Mouse (Mus musculus) 3134 (cell line): ENCODE results near the gene Gpr162.
A peak's percentile ranks its signal among the peaks of the same experiment; 100 is the strongest.

Experiments used
- DNase-seq: peaks from one replicate; pipeline ENCODE4 v3.0.0-alpha.2; 2011; ENCODE audit warnings: low spot score; ENCODE audit not compliant: insufficient read length; ENCODE audit errors: extremely low read depth

Gene Gpr162

DNA sequence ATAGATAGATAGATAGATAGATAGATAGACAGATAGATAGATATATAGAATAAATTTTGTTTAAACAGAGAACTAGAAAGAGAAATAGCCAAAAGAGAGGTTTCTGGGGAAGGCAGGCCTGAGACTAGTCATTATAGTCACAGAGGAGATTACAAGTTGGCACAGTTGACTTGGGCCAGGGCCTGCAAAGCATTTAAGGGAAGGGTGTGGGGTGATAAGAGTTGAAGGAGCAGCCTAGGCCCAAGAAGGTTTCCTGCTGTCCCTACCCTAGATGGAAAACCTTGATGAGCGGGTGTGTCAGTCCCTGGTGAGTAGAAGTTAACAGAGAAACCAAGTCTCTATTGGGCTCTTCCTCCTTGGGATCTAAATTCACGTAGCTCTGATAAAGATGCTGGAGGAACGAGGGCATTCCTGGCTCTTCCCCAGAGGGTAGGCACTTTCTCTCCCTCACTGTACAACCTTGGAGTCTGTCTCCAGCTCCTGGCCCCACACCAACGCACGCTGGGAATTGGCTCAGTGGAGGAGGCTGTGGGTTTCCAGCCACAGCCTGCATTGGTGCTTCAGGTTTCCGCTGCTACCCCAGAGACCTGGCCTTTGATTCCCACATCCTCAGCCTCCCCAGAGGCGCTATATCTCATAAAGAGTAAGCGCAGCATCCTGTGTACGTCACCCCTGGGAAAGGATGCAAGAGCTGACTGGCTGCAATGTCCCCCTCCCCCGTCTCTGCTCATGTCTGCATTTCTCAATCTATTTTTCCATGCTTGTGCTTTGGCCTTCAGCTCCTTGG is 21.1 kb upstream of the Gpr162 start:
- no peak for DNase-seq

DNA sequence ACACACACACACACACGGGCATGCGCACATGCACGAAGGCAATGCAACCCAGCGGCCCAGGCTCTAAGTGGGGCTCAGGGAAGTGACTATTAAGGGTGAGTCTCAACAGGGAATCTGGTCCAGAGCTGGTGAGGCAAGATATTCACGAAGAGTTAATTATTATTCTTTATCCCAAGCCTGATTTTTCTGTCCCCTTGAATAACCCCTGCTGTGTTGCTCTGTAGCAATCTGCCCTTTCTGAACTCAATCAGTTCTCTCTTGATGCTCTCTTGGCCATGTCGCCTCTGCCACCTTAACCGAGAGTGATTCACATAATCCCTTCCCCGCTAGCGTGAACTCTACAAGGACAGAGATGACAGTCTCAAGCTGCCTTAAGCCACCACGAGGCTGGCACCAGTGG is 19.6 kb upstream of the Gpr162 start:
- DNase-seq: no peak

DNA sequence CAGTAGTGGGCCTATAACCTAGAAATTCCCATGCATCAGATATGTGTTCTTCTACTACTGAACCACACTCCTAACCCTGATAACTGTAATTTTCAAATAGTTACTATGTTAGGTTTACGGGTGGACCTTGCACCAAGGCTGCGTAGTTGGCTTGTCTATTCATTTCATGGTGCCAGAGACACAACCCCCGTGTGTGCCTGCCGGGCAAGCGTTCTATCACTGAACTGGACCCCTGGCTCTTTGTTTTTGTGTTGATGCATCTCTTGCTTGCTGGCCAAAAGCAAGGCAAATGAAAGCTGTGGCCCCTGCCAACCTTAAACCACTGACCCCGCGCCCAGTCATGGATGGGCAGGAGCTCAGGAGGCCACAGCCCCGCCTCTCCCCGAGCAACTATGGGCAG is 18.0 kb upstream of the Gpr162 start:
- no peak for DNase-seq

DNA sequence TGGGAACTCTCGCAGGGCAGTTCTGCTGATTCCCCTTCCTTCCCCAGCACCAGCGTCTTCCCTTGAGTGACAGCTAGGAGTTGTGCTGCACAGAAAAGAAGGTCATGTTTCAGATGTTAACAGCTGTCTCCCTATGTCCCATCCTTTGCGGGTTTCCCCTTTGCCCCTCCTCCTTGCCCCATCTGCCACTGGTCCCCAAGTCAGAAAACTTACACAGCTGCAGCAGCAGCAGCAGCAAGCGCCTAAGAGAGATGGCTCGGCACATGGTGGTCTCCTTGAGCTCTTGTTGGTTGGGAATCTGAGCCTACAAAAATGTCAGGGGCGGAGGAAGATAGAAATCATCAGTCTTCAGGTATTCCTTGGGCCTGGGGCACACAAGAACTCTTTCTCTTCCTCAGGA is 15.6 kb upstream of the Gpr162 start:
- DNase-seq: no peak

DNA sequence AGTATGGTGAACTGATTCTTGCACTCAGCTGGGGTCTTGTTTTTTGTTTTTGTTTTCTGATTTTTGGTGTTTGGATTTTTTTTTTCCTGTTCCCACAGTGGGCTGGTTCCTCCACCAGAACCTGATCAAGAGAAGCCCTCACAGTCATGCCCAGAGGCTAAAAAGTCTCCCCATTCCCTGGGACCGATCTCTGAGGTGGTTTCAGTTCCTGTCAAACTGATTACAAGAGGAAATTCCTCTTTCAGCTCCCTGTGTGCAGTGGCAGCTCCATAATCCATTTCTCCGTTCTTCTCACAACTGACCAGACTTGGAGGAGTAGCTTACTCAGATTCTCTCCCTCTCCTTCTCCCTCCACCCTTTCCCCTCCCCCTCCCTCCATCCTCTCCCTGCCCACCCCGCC is 10.6 kb upstream of the Gpr162 start:
- no peak for DNase-seq

DNA sequence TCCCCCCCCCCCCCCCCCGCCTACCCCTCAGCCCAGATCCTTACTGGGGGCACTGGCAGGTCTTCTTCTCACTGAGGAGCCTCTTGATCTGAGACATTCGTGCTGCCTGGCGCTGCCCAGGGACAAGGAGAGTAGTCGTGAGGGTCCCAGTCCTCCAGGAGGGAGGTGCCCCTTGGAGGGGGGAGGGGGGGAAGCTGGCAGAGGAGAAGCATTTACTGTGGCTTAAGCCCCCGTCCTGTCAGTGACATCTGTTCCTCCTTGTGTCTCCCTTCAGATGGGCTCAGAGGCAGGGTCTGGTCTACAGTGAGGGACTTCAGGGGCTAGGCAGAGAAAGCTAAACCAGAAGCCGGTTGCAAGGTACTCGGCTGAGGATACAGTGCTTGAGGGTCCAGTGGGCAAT is 2.8 kb upstream of the Gpr162 start:
- DNase-seq: no peak

DNA sequence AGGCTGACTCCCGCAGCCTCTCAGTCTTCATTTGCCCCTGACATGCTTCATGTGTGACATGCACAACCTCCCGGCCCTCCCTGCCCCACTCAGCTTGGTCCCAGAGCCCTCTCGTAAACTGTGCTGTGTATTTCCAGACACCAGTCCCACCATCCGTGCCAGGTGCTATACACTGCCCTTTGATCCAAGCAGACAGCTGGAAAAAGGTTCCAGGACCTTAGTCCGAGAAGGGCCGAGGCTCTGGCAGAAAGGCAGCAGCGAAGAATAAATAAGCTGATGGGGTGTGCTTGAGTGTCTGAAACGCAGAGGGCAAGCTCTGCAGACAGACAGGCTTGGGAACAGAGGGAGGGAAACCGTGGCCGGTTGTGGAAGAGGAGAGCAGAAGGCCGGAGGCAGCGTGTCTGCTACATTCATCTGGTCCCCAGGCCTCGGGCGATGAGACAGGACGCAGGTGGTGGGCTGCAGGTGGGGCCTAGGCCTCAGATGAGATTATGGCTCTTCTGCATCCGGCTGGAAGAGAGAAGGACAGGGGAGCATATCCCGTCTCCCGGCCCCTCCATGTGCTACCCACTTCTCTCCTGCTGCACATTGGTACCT is 2.1 kb upstream of the Gpr162 start:
- DNase-seq: no peak

DNA sequence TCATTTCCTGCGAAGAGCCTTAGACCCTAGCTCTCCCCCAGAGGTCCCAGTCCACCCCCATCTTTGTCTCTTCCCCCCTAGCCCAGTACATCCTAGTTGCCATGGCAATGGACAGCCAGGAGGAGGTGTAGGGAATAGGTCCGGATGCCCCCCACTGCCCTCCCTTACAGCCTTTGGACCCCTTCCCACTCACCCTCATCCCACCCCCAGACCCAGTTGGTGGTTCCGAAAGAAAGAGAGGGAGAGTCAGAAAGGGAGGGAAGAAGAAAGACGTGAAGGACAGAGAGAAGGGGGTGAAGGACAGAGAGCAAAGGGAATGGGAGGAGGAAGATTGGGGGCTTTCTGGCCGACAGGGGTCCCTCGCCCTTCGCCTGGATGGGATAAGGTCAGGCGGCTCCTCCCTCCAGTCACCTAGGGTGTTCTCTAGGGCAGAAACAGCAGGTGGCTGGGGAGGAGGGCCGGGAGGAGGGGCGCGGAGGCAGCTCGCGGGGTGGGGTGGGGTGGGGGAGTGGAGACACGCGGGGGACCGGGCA is 592 bp downstream of the Gpr162 start:
- DNase-seq: no peak

DNA sequence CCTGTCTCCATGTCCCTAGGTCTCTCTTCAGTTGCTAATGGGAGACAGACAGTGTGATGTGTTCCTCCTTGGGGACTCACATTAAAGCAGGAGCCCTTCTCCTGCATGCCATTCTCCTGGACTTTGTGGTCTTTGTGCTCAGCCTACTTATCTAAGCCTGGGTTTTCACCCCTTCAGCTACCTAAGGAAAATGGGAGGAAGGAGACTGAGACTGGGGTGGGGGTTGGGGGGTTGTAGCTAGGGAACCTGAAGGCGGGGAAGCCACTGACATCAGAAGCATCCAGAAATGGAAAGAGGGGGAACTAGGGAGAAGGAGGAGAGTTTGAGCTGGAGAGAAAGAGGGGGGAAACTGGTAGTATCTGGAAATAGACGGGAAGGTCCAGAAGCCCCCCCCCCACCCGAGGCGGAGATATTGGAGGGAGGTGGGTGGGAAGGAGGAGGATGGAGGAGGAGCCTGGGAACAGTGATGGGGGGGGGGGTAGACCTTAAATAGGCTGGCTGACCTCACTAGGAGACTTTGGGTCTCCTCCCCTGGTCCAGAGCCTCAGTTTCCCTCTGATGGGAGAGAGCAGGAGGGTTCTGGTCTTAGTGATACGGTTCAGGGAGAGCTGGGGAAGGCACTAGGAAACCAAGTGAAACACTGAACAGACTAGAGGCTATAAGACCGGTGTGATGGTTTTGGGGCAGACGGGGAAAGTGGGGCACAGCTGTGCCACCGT is 1.2 kb downstream of the Gpr162 start:
- no peak for DNase-seq

DNA sequence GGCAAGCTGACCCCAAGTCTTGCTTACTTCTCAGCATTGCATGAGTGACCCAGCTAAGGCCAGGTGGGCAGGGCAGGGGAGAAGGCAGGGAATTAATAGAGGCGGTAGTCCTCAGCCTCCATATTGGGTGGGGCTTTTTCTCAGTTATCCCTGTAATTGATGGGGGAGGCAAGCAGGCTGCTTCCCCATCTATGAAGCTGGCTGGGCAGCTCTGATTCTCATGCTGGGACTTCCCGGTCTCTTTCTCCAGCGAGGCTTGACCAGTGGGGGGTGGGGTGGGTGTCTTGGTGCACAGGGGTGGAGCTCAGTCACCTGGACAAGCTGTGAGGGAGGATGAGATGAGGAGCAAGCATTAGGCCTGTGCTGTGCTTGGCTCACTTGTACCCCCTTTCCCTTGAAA is 2.0 kb downstream of the Gpr162 start:
- DNase-seq: no peak

DNA sequence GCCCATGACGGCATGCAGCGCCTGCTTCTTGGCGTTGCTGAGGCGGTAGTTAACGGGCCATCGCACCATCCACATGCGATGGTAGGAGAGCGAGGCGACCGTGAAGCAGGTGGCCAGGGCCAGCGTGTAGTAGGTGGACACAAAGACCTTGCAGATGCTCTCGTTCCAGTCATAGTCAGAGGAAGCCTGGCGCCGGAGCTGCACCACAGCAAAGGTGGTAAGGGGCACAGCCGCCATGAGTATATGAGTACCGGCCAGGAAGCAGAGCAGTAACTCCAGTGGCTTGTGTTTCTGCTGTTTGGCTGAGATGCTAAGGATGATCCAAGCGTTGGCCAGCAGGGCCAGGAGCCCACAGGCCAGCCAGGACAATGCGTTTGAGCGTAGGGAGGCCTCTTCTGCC is 2.5 kb downstream of the Gpr162 start:
- no peak for DNase-seq

DNA sequence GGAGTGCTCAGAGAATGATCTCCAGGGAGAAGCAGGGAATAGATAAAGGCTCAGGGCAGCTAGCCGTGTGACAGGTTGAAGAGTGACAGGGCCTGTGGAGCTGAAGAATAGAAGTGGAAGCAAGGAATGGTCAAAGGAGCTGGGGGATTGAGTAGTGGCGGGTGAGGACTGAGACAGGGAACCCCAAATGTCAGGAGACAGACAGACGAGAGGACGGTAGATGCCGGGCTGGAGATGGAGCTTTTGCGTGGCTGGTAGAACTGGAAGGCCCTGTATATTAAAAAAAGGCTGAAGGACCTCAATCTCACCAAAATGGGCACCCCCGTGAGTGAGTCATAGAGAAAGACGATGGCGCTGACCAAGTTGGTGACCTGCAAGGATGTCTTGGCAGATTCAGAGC is 3.3 kb downstream of the Gpr162 start:
- no peak for DNase-seq

DNA sequence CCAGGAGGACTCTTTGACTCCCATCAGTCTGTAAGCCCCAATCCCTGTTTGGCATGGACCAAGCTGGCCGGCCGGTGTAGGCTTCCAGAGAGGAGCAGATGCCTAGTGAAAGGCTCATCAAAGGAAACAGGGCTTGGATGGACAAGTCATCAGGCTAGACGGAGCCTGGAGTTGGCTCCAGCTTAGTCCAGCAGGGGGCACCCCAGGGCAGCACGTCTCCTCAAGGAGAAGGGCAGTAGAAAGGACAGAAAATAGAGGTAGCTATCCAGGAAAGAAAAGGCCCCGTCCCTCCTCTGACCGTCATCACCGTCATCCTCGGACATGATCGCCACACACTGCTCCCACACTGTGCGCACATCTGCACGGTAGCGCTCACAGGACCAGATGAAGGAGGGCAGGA is 4.1 kb downstream of the Gpr162 start:
- DNase-seq: peak; percentile 68

DNA sequence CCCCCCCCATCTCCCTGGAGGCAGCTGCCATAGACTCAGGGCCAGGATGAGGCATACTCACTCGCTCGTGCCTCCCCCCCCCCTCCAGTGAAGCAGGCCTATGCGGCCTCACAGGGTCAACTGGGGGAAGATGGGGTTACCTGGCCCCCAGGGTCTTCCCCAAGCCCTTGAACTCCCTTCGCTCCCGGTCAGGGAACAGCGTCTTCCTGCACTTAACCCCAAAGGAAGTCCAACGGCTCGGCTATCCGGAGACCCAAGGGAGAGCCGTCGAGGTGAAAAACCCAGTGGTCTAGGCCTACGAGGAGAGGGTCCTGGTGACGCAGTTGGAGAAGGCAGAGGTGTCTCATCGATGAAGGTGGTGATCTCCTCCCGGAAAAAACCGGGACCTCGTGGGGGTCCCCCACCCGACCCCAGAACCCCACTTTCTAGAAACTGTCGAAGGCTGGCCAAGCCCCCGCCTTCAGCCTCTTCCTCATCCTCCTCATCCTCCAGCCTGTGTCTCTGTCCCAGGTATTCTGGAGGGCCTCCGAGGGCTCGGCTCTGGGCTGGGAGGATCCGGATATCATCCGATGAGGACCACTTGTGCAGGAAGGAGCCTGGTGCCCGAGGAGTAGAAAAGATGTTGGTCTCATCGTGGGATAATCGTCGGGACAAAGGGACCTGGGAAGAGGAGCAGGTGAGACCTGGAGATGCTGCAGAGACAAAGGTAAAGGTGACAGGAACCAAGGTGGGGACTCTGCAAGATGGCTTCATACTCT is 5.0 kb downstream of the Gpr162 start:
- no peak for DNase-seq

DNA sequence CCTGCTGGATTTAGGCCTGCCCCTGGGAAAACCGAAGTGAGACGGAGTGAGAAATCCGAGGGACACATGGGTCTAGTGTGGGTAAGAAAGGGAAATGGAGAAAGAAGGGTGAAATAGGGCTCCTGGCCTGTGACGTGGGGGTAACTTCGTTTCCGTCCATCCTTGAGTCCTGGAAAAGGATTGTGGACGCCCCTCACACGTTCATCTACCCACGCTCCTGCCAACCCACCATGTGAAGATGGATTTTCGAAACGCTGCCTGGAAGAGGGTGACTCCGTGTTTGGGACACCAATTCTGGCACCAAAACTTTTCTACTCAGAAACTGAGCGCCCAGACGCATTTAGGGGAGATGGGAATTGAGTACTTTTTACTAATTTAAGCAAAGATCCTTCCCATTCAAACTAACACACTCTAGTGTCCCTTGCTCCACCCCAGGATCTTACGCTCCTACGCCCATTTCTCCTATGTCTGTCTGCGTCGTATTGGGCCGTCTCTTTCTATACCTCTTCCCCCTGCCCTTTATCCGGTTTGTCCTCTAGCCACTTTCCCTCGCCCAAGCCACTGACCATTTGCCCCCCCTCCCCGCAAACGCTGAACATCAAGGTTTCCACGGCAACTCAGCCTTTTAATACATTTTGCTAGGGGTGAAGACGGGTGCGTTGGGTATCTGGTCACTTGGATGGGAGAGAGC is 5.8 kb downstream of the Gpr162 start:
- DNase-seq: no peak

DNA sequence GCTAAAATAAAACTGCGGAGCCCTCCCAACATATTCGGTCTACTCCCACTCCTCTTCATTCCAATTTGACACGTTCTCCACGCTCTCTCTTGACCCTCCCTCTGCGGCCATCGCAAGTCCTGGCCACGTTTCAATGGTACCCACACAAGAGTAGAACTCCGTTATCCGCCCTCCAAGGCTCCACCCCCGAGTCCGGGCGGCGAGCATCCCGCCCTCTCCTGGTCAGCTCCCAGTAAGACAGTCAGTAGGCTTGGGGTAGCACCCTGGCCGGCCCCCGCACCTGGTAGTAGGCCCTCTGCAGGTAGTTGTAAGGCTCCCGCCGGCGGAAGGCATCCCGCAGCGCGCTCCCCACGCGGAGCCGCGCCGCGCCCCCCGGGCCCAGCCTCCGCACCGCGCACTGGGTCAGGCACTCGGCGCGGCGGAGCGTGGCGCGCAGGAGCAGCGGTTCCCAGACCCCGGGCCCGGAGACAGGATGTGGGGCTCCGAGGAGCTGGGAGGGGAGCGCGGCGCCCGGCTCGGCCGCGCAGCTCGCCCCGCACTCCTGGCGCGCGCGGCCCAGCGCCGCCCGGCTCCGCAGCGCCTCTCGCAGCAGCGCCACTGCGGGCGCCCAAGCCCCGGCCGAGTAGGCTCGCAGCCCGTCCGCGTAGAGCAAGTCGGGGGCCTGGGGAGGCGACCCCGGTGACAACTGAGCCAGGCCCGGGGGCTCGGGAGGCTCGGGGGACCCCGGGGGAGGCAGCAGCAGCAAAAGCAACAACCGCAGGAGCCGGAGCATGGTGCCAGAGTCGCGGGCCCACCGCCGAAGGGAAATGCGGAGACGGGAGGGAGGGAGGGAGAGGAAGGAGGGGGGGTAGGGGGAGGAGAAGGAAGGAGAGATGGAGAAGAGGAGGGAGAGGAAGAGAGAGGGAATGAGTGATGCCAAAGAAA is 6.6 kb downstream of the Gpr162 start, which contains the start of gene P3h3:
P3h3 (minus strand) TSS at position 837 of the 924 bp plus-strand sequence.
- DNase-seq: peak; percentile 75

DNA sequence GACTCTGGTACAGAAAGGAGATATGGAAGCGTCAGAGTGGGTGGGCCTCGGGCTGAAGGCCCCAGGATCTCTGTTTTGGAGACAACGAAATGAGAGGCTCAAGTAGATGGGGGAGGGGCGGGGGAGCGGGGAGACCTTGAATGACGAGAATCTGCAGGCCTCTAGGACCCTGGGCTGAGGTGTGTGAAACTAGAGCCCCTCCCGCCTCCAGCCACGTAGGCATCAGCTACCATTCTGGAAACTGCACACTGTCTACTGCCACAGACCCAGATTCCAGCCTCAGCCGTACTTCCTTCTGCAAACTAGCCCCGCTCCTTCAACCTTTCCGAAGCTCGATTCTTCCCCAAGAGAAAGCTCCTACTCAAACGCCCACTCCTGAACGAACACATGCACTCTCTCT is 7.5 kb downstream of the Gpr162 start:
- DNase-seq: no peak

DNA sequence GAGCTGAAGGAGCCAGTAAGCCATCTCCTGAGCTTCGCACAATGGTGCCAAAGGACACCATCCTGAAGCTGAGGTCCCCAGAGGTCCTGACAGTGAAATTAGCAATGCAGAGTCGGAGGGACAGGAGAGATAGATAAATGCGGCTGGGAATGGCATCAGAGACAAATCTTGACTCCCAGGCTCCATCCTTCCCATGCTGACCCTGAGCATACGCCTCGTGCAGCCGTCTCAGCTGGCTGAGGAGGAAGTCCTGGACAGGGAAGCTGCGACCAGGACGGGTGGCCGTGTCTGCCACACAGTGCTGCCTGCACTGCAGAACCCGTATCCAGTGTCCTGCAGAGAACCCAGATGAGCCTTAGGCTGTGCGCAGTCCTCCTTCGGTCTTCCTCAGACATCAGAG is 9.1 kb downstream of the Gpr162 start:
- DNase-seq: no peak

DNA sequence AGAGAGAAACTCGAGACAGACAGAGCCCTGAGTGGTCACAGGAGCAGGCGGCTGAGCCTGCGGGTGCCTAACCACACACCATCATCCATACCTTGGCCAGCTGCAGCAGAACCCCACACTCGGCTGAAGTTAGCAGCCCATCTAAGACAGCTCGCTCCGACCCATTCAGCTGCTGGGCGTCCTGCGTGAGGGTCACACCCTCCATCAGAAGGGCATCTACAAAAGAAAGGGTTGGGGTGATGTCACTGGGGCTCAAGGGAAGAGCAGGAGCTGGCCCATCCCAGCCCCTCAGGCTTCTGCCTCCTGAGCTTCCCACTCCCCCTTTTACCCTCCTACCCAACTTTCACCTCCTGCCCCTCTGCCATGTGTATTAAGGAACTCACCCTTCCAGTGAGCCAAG is 13.2 kb downstream of the Gpr162 start:
- no peak for DNase-seq
